Mouse (Mus musculus) right cerebral cortex, postnatal 36 days (tissue): ENCODE data around the gene Sh2d6.
"Not testable (repeated sequence)": the region's sequence is repeated elsewhere in the genome, so short reads cannot be mapped to it uniquely, and the experiment has no call there.

ENCODE experiments used
- DNase-seq, 2 experiments: peaks; one replicate each; pipeline ENCODE4 v3.0.0; 2022; ENCODE audit warnings: low spot score in 2 of 2, mixed read lengths in 1 of 2

Sh2d6 gene

GRCm38 (mm10) chr6:72503309-72503708, 18.2 kb downstream of the Sh2d6 start:
- DNase-seq, result no peak

DNA sequence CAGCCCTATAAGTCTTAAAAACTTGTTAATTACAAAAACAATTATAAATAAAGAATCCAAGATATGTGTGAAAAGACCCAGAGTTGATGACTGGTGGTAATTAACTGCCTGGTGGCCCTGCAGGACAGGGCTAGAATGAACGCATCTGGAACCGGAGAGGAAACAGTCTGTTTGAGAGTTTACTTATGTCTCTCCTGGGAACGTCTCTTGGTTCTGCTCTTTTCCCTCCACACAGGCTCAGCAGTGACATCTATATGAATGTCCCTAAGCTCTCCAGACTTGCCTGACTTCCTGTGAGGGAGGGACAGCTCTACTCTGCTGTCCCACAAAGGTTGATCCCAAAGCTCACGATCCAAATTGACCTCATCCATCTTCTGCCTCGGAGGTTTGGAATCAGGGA, 22.6 kb downstream of the Sh2d6 start:
- no peak for DNase-seq

GRCm38 (mm10) chr6:72492892-72493291, 28.6 kb downstream of the Sh2d6 start:
- DNase-seq, result no peak

DNA sequence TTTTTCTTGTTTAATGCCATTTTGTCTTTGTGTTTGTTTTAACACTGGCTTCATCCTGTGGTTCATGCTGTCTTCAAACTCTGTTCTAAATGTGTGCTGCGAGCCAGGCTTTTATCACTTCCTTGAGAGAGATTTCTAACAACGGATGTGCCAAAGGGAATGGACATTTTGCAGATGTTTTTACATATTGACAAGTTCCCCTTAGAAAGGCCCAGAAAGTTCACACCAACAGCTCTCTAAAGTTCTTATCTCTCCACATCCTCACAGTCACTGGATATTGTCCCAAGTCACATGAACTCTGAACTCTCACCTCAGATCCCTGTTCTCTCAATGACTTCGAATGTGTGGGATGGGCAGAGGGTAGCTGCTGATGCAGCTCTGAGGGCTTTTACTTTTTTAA, 30.4 kb downstream of the Sh2d6 start:
- no peak for DNase-seq

GRCm38 (mm10) chr6:72489534-72489933, 32.0 kb downstream of the Sh2d6 start:
- DNase-seq, result no peak

DNA sequence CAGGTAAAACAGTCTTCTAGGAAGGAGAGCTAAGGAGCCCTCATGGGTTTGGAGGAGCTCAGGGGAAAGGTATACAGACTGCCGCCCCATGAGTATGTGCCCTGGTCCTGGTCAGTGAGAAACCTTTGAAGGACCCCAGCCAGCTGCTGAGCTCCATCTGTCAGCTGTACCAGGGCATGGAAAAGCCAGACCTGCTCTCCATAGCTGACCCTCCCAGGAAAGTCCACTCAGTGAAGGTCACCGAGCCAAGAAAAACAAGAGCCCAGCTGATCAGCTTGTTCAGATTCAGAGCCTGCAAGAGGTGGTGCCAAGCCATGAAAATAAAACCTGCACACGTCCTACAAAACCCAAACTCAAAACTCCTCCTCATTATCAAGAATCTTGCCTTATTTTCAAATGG, 32.7 kb downstream of the Sh2d6 start:
- no peak for DNase-seq

- no peak for DNase-seq
Observed at GRCm38 (mm10) chr6:72487282-72487681, 34.2 kb downstream of the Sh2d6 start.

- DNase-seq, result no peak
Observed at GRCm38 (mm10) chr6:72486307-72486706, 35.2 kb downstream of the Sh2d6 start.

- no peak for DNase-seq
Observed at GRCm38 (mm10) chr6:72484887-72485286, 36.6 kb downstream of the Sh2d6 start.

DNA sequence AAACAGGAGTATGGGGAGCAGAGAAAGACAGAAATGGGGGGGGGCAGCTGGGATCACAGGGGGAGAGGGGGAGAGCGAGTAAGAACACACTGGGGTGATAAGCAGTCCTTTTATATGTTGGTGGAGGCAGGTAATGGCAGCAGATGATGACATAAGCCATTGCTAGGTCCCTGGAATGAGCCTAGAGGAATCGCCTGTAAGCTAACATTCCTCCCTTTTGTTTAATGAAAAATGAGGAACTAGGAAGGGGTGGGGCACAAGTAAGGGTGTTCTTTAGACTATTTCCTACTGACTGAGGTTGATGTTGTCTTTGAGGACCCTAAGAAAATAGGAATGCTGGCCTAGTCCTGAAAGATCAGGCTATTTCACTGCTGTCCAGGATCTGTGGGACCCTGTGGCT, 39.4 kb downstream of the Sh2d6 start:
- DNase-seq, result no peak

DNA sequence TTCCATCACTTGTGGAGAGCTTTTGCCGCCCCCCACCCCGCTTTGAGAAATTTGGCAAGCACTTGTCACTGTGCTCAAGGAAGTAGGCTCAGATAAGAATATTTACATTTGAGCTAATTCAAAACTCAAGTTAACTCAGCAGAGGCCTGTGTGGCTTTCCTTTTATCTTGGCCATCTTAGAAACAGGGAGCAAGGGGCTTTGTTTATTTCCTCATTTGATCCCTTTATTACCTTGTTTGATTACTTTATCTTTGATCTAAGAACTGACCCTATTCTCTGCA, 41.1 kb downstream of the Sh2d6 start:
- no peak for DNase-seq

- DNase-seq, result no peak
Observed at GRCm38 (mm10) chr6:72479645-72480421, 41.7 kb downstream of the Sh2d6 start.

GRCm38 (mm10) chr6:72478691-72479090, 42.8 kb downstream of the Sh2d6 start:
- DNase-seq, result not testable (repeated sequence)

- no peak for DNase-seq
Observed at GRCm38 (mm10) chr6:72477621-72478020, 43.9 kb downstream of the Sh2d6 start.

DNA sequence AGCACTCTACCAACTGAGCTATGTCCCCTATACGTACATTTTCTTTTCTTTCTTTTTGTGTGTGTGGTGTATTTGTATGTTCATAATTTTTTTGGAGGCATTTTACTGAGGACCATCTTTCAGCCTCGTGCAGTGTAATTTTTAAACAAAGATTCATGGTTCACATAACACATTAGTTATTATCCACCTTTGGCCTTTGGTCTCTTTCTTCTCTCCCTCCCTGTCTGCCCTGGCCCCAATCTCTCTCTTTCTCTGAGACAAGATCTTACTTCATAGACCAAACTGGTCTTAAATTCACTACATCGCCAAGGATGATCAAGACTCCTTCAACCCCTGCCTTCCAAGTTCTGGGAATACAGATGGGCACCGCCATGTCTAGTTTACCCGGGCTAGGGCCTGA, 44.7 kb downstream of the Sh2d6 start:
- DNase-seq, result no peak

GRCm38 (mm10) chr6:72475221-72475985, 46.1 kb downstream of the Sh2d6 start:
- DNase-seq, result peak; percentile 36 to 42

GRCm38 (mm10) chr6:72473264-72474041, 48.1 kb downstream of the Sh2d6 start:
- no peak for DNase-seq

DNA sequence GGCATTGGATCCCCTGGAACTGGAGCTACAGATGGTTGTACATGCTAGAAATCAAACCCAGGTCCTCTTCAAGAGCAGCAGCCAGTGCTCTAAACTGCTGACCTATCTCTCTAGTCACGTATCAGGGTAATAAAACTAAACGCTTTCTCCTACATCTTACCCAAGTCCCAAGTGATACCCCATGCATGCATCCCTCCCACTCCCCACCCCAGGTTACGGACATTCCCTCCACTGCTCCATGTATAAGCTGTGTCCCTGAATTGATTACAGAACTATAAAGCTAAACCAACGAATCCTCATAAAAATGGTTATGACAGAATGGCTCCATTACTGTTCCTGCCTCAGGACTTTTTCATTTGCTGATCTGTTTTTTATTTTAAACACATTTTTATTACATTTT, 55.3 kb downstream of the Sh2d6 start:
- DNase-seq, result no peak

- no peak for DNase-seq
Observed at GRCm38 (mm10) chr6:72465361-72466157, 55.9 kb downstream of the Sh2d6 start.
